Mouse (Mus musculus) cerebellum, adult 9-10 months (tissue): Measurements from ENCODE around the gene Ksr2.

ENCODE experiments used
- DNase-seq: peaks from one replicate; pipeline ENCODE4 v3.0.0; 2022

The Ksr2 gene

GRCm38 (mm10) chr5:117818800-117819199, 405.0 kb downstream of the Ksr2 start:
- DNase-seq: no peak

- DNase-seq: no peak
Observed at GRCm38 (mm10) chr5:117820445-117820844, 406.6 kb downstream of the Ksr2 start.

- no peak for DNase-seq
Observed at GRCm38 (mm10) chr5:117823811-117824210, 410.0 kb downstream of the Ksr2 start.

- no peak for DNase-seq
Observed at GRCm38 (mm10) chr5:117824486-117824885, 410.7 kb downstream of the Ksr2 start.
